Mouse (Mus musculus): ENCODE measurements at regions not wholly inside any gene's neighbourhood (a gene's known extent, or its start where the extent isn't known, plus 50 kb on each side); places are given as distances from the start of the nearest gene placed in this dataset.

DNA sequence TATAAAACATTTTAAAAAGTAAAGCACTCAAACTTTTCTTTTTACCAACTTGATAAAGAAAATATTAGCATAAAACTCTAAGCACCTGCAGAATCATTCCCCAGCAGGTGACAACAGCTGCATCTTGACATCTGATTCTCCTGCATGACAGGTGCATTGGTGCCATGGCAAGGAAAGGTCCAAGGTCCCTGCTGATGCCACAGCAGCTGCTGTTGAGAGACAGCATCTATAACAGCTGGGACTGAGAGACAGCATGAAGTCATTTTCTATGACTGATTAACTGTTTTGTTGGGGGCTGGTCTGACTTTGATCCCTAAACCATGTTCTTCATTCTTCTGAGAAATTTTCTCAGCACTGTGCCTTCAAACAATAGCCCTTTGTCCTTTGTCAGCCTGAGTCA is 1086.1 kb upstream of the Pcdh20 start:
- no peak for TF ChIP-seq POLR2A (IDR thresholded peaks at IDR 0.05; ENCODE audit: borderline replicate concordance, extremely low read depth, insufficient read depth, insufficient read length, poor library complexity, severe bottlenecking)
- no peak for TF ChIP-seq CTCF (IDR thresholded peaks at IDR 0.05; ENCODE audit: borderline replicate concordance, extremely low read depth, insufficient read depth, insufficient read length)

Data from brain, embryonic 14.5 days (tissue).